Mouse (Mus musculus): ENCODE measurements around the gene Eif4g3. TPM values are rescaled to one million over a fixed set of nuclear protein-coding genes. Genes with fewer than 3 reads are reported as not detected.

Eif4g3 gene
- polyA plus RNA-seq, 1 experiment from 2014 or later = 49.5 TPM

DNA sequence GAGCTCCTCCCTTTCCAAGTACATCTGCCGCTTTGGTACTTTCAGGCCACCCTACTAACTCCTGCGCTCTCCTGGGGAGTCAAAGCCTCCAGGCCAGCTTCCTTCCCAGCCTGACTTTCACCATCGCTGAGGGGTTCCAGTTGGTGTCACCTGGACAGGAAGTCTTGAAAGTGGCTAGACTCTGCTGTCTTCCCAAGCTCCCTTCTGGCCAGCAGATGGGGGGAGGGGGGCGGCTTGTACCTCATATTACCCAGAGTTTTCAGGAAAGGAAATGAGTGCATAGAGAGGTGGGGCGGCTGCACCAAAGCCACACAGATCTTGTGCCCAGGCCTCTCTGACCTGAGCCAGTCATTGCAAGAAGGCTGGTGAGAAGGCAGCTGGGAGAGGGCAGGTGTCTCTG is 259.4 kb downstream of the Eif4g3 start:
- H3K27ac ChIP-seq (replicated peaks) = no peak overlapping the region
- H3K4me1 ChIP-seq = peaks cover 47% of the 10 kb centered on the region
- peak overlapping the region; percentile 88 for H3K4me2 ChIP-seq
- peak overlapping the region; percentile 66 for H3K4me3 ChIP-seq (replicated peaks)
- no peaks in the 10 kb centered on the region for H3K9me3 ChIP-seq (replicated peaks)
- peaks cover 1% of the 10 kb centered on the region; the same call in 1 of the 2 replicates for H3K36me3 ChIP-seq
- no peaks in the 10 kb centered on the region for H3K27me3 ChIP-seq (replicated peaks)
- 16% methylated on average over 5 of the region's 5 CpGs for WGBS
- no peak for ATAC-seq (ENCODE audit: low FRiP score)
- H3K9ac ChIP-seq (replicated peaks) = peak overlapping the region; percentile 63

DNA sequence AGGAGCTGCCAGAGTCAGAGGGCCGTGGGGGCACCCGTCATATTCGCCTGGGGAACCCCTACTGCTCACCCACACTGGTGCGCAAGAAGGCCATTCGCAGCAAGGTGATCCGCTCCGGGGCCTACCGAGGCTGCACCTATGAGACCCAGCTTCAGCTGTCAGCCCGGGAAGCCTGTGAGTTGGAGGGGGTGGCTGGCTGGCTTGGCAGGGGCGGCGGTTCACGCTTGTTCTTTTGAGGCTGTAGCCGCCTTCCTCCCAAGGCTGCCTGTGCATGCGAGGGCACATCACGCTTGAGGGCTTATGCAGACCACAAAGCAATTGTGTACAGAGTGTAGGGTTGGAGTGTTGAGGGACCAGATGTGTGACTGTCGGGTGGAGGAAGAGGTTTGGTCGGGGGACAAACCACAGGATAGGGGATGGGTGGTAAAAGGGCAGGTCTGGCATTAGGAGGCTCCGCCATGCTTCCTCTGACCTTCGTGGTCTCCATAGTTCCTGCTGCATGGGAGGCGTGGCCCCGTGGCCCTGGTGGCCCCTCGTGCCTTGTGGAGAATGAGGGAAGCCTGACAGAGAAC is 264.4 kb downstream of the Eif4g3 start:
- H3K9me3 ChIP-seq (replicated peaks) = no peaks in the 10 kb centered on the region
- no peak overlapping the region for H3K27ac ChIP-seq (replicated peaks)
- WGBS = 89% methylated on average over 22 of the region's 22 CpGs
- no peak overlapping the region for H3K4me2 ChIP-seq
- no peak overlapping the region for H3K9ac ChIP-seq (replicated peaks)
- no peaks in the 10 kb centered on the region for H3K27me3 ChIP-seq (replicated peaks)
- H3K4me3 ChIP-seq (replicated peaks) = no peak overlapping the region
- peaks cover 23% of the 10 kb centered on the region for H3K4me1 ChIP-seq
- H3K36me3 ChIP-seq = peaks cover 16% of the 10 kb centered on the region; the same call in 1 of the 2 replicates
- no peak for ATAC-seq (ENCODE audit: low FRiP score)

Small RNAs within 50 kb of the gene (microRNA-seq; reads per million reads assigned to microRNA genes)
- not detected for gene Mir6399

Other genes starting within 250 kb of the Eif4g3 start
- 12.0 and 14.6 TPM in 2 replicates for gene Alpl, start 196.6 kb upstream of the Eif4g3 start, polyA plus RNA-seq (2015; fragmentation: Nextera tagmentation; extraction: Ambion mirVana)
- 23.0 TPM in 2 replicates for gene Ece1, start 130.8 kb upstream of the Eif4g3 start, polyA plus RNA-seq (2015; fragmentation: Nextera tagmentation; extraction: Ambion mirVana)
- gene Hp1bp3, start 223.3 kb downstream of the Eif4g3 start, polyA plus RNA-seq (2015; fragmentation: Nextera tagmentation; extraction: Ambion mirVana) = 157 and 167 TPM in 2 replicates